Mouse (Mus musculus) liver, embryonic 13.5 days (tissue): ENCODE data around the gene Nlrx1. TPM values are rescaled to one million over a fixed set of nuclear protein-coding genes. Genes with fewer than 3 reads are reported as not detected.

ENCODE experiments used
- ATAC-seq: fragments of 200-750 bp; cut with Nextera tagmentation; 2 replicates; pipeline ENCODE4 v1.8.0; 2017; ENCODE audit warnings: low read depth, mild to moderate bottlenecking, moderate number of reproducible peaks, moderate library complexity
- DNase-seq: peaks from one replicate; pipeline ENCODE4 v3.0.0; 2022
- H3K27ac ChIP-seq: fragments of 300-500 bp; sonication (generic); 2 replicates; pipeline ENCODE4 v1.5.1; 2015; ENCODE audit warnings: moderate library complexity, mild to moderate bottlenecking, inconsistent platforms
- H3K27me3 ChIP-seq: fragments of 300-500 bp; sonication (generic); 2 replicates; pipeline ENCODE4 v1.6.1; 2015; ENCODE audit warnings: mild to moderate bottlenecking, inconsistent platforms
- H3K36me3 ChIP-seq: fragments of 300-500 bp; sonication (generic); 2 replicates; pipeline ENCODE4 v1.6.1; 2015; ENCODE audit warnings: mild to moderate bottlenecking, inconsistent platforms
- H3K4me1 ChIP-seq: fragments of 300-500 bp; sonication (generic); replicated peaks from 2 replicates; pipeline ENCODE4 v1.6.1; 2015; ENCODE audit warnings: inconsistent platforms
- H3K4me2 ChIP-seq: fragments of 300-500 bp; sonication (generic); 2 replicates; pipeline ENCODE4 v1.6.1; 2015; ENCODE audit warnings: inconsistent platforms, mild to moderate bottlenecking, moderate library complexity
- H3K4me3 ChIP-seq: fragments of 300-500 bp; sonication (generic); replicated peaks from 2 replicates; pipeline ENCODE4 v1.5.1; 2015; ENCODE audit warnings: mild to moderate bottlenecking, inconsistent platforms
- H3K9ac ChIP-seq: fragments of 300-500 bp; sonication (generic); 2 replicates; pipeline ENCODE4 v1.6.1; 2015; ENCODE audit warnings: mild to moderate bottlenecking, inconsistent platforms
- H3K9me3 ChIP-seq: fragments of 300-500 bp; sonication (generic); replicated peaks from 2 replicates; pipeline ENCODE4 v1.6.1; 2016; ENCODE audit warnings: inconsistent platforms
- WGBS: fragments of 180-500 bp; shearing (Covaris S2); methylation state at CpG from one replicate; pipeline ENCODE4 v1.1.7; 2015; ENCODE audit not compliant: insufficient replicate concordance; 5-methylcytosine and 5-hydroxymethylcytosine counted together
- polyA plus RNA-seq: library from polyadenylated mRNA; unstranded; fragments of >200 nt; fragmentation: Nextera tagmentation; extraction: Ambion mirVana; gene quantifications from 2 replicates; pipeline ENCODE4 v1.2.1, GENCODE M21; 2015

Nlrx1 gene
- polyA plus RNA-seq, 1 experiment from 2014 or later = 3.2 TPM

DNA sequence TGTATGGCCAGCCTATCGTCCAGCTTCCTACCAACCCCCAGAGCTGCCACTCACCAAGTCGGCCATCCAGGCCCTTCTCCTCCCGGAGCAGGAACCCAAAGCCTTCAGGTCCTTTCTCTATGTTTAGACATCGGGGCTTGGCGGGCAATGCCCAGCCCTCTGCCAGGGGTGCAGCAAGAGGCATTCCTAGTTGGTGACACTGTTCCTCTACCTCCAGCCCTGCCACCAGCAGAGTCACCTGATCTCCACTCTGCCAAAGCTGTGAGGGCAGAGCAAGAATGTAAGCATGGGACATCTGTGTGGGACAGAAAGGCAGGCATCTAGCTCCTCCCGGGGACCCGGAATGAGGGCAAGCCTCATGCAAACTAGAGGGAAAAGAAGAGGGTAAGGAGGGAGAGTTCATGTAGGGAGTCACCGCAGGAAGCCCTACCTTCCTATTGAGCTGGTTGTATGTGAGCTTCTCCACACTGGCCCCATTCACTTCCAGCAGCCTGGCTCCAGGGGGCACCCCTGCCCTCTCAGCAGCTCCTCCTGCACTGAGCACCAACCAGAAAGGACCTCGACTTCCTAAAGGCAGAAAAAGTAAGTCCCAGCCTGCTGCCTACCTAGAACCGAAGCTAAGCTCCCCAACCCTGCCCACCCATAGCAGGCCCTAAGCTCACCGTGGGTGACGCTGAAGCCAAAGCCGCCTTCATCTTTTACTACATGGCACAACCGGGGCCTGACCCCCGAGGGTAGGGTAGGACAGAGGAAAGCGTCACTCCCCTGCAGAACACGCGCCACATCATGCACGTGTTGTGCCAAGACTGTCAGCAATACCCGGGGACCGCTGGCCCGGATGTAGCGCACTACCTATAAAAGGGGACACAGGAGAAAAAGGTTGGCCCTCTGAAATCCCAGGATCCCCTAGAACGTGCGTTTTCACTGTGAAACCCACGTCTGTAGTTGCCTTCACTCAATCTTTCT, 18.9 kb downstream of the Nlrx1 start:
- Histone ChIP-seq H3K27ac (no peak overlapping the region), H3K36me3 (no peaks in the 10 kb centered on the region), H3K4me2 (peak overlapping the region; percentile 35), H3K4me1 (peaks cover 28% of the 10 kb centered on the region), H3K27me3 (peaks cover 4% of the 10 kb centered on the region; the same call in 1 of the 2 replicates), H3K9ac (no peak overlapping the region), H3K4me3 (no peak overlapping the region), H3K9me3 (no peaks in the 10 kb centered on the region)
- ATAC-seq (peak; percentile 73), DNase-seq (peak; percentile 50)
- 41% methylated on average over 26 of the region's 26 CpGs for WGBS

DNA sequence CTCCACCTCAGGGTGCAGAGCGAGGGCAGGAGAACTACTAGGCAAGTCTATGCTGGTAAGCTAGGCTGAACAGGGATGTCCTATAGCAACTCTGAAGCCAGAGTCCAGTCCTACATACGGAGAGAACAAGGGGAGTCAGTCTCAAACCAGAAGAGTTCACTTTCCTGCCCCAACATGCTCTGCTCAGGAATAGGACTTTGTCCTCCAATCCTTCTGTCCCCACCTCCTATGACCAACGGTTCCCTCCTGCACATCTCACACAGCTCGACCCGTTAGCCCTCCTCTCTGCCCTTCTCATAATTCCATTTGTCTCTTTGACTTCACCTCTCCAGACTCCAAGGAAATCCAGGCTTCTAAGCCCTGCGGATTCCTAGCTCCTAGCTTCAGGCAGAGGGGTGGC, 20.5 kb downstream of the Nlrx1 start:
- no peak overlapping the region for H3K27ac ChIP-seq
- 55% methylated on average over 6 of the region's 6 CpGs for WGBS
- peaks cover 4% of the 10 kb centered on the region; the same call in 1 of the 2 replicates for H3K27me3 ChIP-seq
- H3K4me2 ChIP-seq = no peak overlapping the region
- H3K4me1 ChIP-seq = peaks cover 28% of the 10 kb centered on the region
- H3K36me3 ChIP-seq = no peaks in the 10 kb centered on the region
- DNase-seq = no peak
- no peaks in the 10 kb centered on the region for H3K9me3 ChIP-seq
- no peak overlapping the region for H3K4me3 ChIP-seq
- ATAC-seq = no peak
- no peak overlapping the region for H3K9ac ChIP-seq

DNA sequence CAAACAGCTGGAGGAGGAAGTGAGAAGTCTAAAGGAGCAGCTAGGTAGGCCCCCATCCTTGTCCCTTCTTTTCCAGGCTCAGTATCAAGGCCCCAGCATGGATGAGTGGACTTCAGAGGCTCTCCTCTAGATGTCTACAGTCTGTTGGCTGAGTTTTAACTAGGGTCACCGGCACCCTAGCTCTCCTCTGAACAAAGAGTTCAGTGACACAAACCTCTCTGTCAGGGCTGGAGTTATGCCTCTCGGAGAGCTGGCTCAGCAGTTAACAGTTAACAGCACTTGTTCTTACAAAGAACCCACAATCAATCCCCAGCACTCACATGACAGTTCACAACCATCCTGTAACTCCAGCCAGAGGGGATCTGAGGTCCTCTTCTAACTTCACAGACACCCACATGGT, 24.8 kb downstream of the Nlrx1 start:
- no peak overlapping the region for H3K4me3 ChIP-seq
- 58% methylated on average over 2 of the region's 2 CpGs for WGBS
- peaks cover 9% of the 10 kb centered on the region; the same call in 1 of the 2 replicates for H3K4me1 ChIP-seq
- no peak overlapping the region for H3K27ac ChIP-seq
- DNase-seq (no peak), ATAC-seq (no peak)
- H3K4me2 ChIP-seq = no peak overlapping the region
- no peak overlapping the region for H3K9ac ChIP-seq
- H3K9me3 ChIP-seq = no peaks in the 10 kb centered on the region
- no peaks in the 10 kb centered on the region for H3K36me3 ChIP-seq
- peaks cover 13% of the 10 kb centered on the region; the same call in 1 of the 2 replicates for H3K27me3 ChIP-seq

DNA sequence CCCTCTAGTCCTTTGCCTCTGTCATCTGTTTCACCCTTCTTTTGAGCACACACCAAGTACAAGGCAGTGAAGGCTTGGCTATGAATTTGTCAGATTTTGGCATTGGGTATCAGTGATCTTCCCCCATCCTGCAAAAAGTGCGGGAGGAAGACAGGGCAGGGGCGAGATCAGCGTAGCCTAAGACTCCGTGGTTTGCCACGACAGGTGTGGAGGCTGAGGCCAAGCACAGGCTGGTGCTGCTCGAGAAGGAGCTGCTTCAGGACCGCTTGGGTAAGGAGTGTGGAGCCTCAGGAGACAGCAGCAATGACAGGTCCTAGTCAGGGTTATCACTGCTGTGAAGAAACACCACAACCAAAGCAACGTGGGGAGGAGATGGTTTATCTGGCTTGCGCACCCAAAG, 27.0 kb downstream of the Nlrx1 start:
- H3K9me3 ChIP-seq = no peaks in the 10 kb centered on the region
- H3K4me1 ChIP-seq = no peaks in the 10 kb centered on the region
- no peaks in the 10 kb centered on the region for H3K36me3 ChIP-seq
- WGBS = 40% methylated on average over 9 of the region's 9 CpGs
- peaks cover 12% of the 10 kb centered on the region; the same call in 1 of the 2 replicates for H3K27me3 ChIP-seq
- DNase-seq = no peak
- H3K27ac ChIP-seq = no peak overlapping the region
- no peak overlapping the region for H3K4me2 ChIP-seq
- no peak for ATAC-seq
- no peak overlapping the region for H3K9ac ChIP-seq
- no peak overlapping the region for H3K4me3 ChIP-seq

DNA sequence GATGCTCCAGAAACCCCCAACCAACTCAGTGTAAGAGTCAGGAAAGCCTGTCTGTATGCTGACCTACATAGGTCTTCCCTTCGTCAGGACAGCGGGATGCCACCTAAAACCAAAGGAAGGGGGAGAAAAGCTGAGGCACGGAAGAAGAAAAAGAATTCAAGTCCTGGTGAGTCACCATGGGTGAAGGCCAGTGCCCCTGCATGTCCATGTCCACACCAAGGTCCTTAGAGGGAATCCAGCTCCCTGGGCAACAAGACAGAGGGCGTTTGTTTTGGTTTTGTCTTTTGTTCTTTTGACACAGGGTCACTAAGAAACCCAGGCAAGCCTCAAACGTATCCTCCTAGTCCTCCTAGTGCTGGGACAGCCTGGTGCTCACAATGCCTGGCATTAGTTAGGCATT, 27.5 kb downstream of the Nlrx1 start:
- WGBS = 63% methylated on average over 5 of the region's 5 CpGs
- Histone ChIP-seq H3K27me3 (peaks cover 12% of the 10 kb centered on the region; the same call in 1 of the 2 replicates), H3K4me2 (no peak overlapping the region), H3K4me1 (no peaks in the 10 kb centered on the region), H3K4me3 (no peak overlapping the region), H3K27ac (no peak overlapping the region), H3K36me3 (no peaks in the 10 kb centered on the region), H3K9ac (no peak overlapping the region), H3K9me3 (no peaks in the 10 kb centered on the region)
- DNase-seq = no peak
- ATAC-seq = no peak

DNA sequence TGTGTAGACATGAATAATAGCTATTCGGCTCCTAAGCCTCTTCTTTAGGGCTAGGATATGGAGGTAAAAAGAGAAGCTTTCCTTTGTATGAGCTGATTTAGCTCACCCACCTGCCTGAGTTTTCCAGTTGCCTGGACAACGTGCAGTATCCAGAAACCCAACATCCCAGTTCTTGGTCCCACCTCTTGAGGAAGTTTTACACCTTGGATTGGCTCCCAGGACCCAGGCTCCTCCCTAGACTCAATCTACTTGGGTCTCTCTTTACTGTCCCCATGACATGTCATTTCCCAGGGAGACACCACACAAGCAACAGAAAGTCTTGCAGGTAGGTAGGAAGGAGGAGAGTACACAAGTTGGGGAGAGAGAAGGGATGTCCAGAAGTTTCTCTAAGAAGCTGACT, 28.0 kb downstream of the Nlrx1 start, which contains the start of gene Ccdc153:
TSS of gene Ccdc153 (plus strand) at position 278 of the 400 bp plus-strand sequence.
- Histone ChIP-seq H3K4me3 (no peak within 1 kb of the TSS), H3K4me2 (no peak within 1 kb of the TSS), H3K9me3 (no peaks in the 10 kb centered on the region), H3K27me3 (peaks cover 12% of the 10 kb centered on the region; the same call in 1 of the 2 replicates), H3K4me1 (peaks cover 5% of the 10 kb centered on the region), H3K27ac (no peak within 1 kb of the TSS), H3K9ac (no peak within 1 kb of the TSS), H3K36me3 (no peaks in the 10 kb centered on the region)
- no peak for ATAC-seq
- DNase-seq = no peak
- 54% methylated on average over 2 of the region's 2 CpGs for WGBS

DNA sequence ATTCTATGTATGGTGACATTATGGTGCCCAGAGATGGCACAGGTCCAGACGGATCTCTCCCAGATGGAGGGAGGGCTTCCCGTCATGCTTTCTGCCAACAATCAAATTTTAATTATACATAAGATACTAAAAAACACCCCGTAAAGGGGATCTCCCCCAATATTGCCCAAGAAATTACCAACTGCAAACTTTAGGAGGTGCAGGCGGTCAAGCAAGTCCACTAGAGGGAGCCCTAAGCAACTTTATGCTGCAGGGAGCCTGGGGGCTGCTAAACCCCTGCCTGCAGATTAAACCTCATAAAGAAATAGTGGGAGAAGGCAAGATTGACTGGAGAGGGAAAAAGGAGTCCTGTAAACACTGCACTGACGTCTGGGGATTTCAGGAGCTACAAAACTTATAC, 29.0 kb downstream of the Nlrx1 start:
- no peak overlapping the region for H3K9ac ChIP-seq
- DNase-seq (no peak), ATAC-seq (no peak)
- H3K4me2 ChIP-seq = no peak overlapping the region
- H3K27ac ChIP-seq = no peak overlapping the region
- H3K4me1 ChIP-seq = peaks cover 14% of the 10 kb centered on the region
- 7% methylated on average over 5 of the region's 5 CpGs for WGBS
- H3K36me3 ChIP-seq = no peaks in the 10 kb centered on the region
- peaks cover 12% of the 10 kb centered on the region; the same call in 1 of the 2 replicates for H3K27me3 ChIP-seq
- H3K4me3 ChIP-seq = no peak overlapping the region
- no peaks in the 10 kb centered on the region for H3K9me3 ChIP-seq

DNA sequence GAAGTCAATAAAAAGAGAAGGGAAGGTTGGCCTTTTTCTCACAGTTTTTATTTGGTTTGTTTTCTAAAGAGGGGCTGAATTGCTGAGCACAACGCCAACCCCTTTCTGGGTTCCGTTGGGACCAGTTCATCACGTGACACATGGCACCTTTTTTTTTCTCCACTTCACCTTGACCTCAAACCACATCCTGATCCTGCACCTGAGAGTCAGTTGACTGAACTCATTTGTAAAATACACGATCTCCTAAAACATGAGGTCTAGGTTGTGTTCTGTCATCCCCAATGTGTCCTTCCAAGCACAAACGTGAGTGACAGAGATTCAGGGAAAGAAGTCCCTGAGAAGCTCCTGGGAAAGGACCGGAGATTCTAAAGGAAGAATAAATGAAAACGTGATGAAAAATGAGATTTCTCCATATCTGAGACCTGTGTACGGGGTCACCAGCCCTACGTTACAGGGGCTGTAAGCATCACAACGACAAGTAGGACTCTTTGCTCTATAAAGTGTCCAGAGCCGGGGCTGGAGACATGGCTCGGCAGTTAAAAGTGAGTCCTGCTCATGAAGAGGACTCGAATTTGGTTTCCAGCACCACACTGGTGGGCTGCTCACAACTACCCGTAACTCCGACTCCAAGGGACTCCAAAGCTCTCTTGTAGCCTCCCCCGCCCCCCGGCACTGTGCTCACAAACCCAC, 29.8 kb downstream of the Nlrx1 start:
- 69% methylated on average over 17 of the region's 17 CpGs for WGBS
- ATAC-seq (no peak), DNase-seq (no peak)
- Histone ChIP-seq H3K9ac (no peak overlapping the region), H3K9me3 (no peaks in the 10 kb centered on the region), H3K4me3 (no peak overlapping the region), H3K4me2 (no peak overlapping the region), H3K4me1 (peaks cover 17% of the 10 kb centered on the region), H3K36me3 (no peaks in the 10 kb centered on the region), H3K27me3 (peaks cover 12% of the 10 kb centered on the region; the same call in 1 of the 2 replicates), H3K27ac (no peak overlapping the region)

DNA sequence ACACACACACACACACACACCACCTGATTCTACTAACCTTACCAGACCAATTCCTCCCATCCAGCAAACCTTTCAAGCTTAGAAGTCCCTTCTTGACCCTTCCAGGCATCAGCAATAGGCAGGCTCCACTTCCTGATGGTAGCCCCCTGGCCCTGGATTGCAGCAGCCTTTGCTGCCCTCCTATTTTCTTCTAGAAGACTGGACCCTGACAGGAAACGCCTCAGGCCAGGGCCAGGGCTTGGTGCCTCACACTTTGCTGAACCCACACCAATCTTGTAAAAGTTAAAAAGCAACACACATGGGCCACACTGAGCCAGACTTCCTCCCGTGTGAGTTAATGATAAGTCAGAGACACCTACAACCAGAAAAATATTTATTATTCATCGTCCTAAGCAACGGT, 31.3 kb downstream of the Nlrx1 start:
- DNase-seq (no peak), ATAC-seq (no peak)
- WGBS = 64% methylated on average over 4 of the region's 4 CpGs
- Histone ChIP-seq H3K9me3 (no peaks in the 10 kb centered on the region), H3K27me3 (peaks cover 12% of the 10 kb centered on the region; the same call in 1 of the 2 replicates), H3K4me2 (no peak overlapping the region), H3K27ac (peak overlapping the region; percentile 34; the same call in 1 of the 2 replicates), H3K4me1 (peaks cover 30% of the 10 kb centered on the region), H3K9ac (no peak overlapping the region), H3K4me3 (no peak overlapping the region), H3K36me3 (no peaks in the 10 kb centered on the region)

DNA sequence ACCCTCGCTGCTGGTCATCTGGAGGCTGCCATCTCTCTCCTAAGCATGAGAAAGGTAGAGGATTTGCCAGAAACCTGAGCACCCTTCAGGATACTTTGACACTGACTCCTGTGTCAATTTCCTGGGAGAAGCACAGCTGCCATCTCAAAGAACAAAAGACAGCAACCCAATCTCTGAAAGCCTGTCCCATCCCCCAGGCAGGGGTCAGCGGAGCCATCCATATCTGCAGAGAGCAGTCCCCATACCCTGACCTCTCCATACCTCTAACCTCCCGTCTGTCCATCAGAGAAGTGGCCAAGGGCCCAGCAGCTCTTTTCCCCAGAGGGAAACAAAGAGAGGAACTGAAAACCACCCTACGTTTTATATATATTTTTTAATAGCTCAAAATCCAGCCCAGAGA, 31.8 kb downstream of the Nlrx1 start:
- no peaks in the 10 kb centered on the region for H3K36me3 ChIP-seq
- no peak overlapping the region for H3K9ac ChIP-seq
- no peak overlapping the region; the same call in 1 of the 2 replicates for H3K27ac ChIP-seq
- no peak overlapping the region for H3K4me3 ChIP-seq
- WGBS = 59% methylated on average over 4 of the region's 4 CpGs
- no peak overlapping the region for H3K4me2 ChIP-seq
- H3K4me1 ChIP-seq = peaks cover 35% of the 10 kb centered on the region
- ATAC-seq (no peak), DNase-seq (no peak)
- peaks cover 11% of the 10 kb centered on the region; the same call in 1 of the 2 replicates for H3K27me3 ChIP-seq
- no peaks in the 10 kb centered on the region for H3K9me3 ChIP-seq
